Mouse (Mus musculus) adrenal gland, postnatal 14 days (tissue): ENCODE data around the gene Zc3h10. TPM values are rescaled to one million over a fixed set of nuclear protein-coding genes. Genes with fewer than 3 reads are reported as not detected.
"Not testable (repeated sequence)": the region's sequence is repeated elsewhere in the genome, so short reads cannot be mapped to it uniquely, and the experiment has no call there.

Experiments used
- DNase-seq: peaks from one replicate; pipeline ENCODE4 v3.0.0; 2021; ENCODE audit warnings: mixed read lengths
- total RNA-seq: library from RNA; stranded (reverse); gene quantifications from 2 replicates; pipeline ENCODE4 v1.2.3, GENCODE M21; 2021

The Zc3h10 gene
- total RNA-seq, 1 experiment from 2014 or later, result 13.5 TPM

- not testable (repeated sequence) for DNase-seq
These were observed 8.0 kb upstream of the Zc3h10 start for GRCm38 (mm10) chr10:128555567-128555966.

DNA sequence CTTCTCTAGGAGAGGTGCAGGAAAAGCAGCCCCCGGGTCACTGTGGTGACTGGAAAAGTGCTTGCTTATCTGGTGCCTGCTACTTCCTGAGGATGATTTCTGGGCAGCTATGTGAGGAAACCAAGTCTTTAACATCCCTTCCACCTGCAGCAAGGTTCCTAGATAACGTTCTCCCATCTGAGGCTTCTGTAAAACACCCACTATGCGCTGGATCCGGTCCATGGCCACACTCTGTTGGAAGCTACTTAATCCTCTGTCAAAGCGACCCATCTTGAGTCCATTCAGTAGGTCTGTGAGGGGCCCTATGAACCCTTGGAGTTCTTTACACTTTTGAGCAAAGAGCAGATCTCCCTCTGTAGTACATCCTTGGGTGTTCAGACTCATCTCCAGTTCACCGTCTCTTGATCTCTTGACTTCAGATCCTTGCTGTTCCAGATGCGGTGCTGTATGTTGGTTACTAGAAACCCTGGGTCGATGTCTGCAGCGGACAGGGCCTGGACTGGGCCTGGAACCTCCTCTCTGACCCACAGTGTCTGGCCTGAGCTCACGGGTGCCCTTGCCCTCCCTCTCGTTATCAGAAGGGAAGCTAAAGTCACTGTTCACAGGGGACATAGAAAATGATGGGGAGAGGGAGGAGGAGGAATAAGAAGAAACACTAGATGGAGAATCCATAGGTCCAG lies 2.7 kb upstream of the Zc3h10 start:
- not testable (repeated sequence) for DNase-seq

DNA sequence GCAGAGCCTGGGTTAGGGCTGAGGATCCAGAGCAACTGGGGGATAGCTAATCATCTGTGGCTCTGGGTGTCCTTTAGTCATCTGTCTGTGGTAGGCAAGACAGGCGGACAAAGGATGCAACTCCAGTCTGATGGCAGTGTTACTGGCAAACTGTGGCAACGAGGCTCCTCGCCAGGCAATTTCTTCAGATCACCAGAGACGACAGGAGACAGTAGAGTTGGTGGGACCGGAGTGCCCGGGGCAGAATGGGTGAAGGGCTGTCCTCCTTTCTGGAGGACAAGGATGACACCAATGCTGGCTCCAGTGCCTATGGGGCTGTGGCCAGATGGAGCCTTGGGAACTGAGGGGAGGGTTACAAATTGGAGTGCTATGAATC lies 2.1 kb upstream of the Zc3h10 start:
- peak; percentile 18 for DNase-seq

DNA sequence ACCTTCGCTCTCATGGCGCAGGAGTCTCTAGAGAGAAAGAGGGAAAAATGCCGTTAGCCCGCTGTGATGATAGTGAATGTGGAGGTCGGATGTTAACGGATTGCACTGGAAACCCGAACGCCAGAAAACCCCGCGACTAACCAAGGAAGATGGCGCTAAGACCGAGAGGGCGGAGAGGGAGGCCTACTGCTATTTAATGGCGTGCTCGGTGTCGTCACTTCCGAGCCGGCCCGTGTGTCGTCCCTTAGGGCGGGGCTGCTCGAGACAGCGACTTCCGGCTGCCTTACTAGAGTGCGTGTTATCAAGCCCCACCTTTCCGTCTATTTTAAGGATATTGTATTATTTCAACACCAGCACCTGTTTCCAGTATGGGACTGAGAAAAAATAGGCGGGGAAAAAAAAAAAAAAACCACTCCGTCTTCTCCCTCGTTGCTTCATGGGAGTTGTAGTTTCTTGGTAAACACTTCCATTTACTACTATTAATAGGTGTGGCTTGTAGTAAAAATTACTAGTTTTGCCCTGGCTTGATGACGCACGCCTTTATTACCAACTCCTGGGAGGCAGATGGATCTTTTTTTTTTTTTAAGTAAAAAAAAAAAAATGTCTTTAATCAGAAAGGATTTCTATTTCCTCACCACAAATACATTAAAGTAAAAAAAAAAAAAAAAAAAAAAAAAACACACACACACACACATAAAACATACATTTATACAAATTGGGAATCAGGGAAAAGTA lies 1.5 kb upstream of the Zc3h10 start, which contains the start of gene Rpl41:
Gene Rpl41 (minus strand): TSS at position 359 of the 735 bp plus-strand sequence.
- DNase-seq, result peak; percentile 96

DNA sequence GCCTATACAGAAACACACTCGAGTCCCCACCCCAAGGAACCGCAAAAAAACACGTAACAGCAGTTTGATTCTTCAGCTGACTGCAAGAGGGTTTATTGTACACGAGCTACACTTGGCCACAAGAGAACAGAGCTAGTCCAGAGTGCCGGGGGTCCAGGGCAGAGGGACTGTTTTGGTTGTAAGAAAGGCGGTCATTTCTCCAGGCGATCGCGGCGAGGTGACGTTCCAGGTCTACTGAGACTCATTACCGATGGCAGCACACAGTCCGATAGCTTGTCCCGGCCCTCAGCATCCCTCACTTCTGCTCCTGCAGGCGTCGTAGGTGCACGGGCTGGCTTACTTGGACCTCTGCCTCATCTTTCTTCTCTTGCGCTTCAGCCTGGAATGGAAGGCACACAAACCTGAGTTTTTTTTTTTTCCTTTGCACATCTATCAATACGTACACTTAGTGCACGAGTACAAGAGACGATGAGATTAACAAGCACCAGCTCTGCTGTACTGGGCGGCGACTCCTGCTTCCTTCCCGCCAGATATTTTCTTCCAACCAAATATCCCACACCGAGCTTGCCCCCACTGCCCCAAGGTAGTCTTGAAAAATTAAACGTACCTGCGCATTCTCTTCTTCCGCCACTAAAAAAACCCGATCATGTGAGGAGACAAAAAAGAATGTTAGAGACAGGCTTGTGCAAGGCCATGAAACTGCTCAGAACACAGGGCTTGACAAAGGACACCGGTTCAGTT lies 647 bp upstream of the Zc3h10 start:
- not testable (repeated sequence) for DNase-seq

- DNase-seq, result no peak
These were observed 787 bp downstream of the Zc3h10 start for GRCm38 (mm10) chr10:128546787-128547186.

DNA sequence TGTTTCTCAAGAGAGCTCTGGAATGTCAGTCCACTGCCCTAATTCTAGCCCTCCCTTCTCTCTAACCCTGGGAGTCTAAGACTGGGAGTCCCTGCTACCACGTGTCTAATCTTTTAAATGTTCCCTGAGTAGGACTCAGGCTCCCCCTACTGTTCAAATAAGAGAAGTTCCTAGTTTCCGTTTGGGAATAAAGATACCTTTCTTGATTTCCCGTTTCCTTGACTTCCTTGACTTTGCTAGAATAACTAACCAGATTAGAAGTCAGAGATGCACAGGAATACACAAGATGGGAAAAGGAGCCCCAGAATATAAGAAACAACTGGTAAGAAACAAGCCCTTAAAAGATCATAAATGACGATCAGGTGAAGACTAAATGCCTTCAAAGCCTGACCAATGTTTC lies 1.2 kb downstream of the Zc3h10 start:
- DNase-seq, result peak; percentile 40

GRCm38 (mm10) chr10:128545570-128545898 lies 2.0 kb downstream of the Zc3h10 start:
- no peak for DNase-seq

DNA sequence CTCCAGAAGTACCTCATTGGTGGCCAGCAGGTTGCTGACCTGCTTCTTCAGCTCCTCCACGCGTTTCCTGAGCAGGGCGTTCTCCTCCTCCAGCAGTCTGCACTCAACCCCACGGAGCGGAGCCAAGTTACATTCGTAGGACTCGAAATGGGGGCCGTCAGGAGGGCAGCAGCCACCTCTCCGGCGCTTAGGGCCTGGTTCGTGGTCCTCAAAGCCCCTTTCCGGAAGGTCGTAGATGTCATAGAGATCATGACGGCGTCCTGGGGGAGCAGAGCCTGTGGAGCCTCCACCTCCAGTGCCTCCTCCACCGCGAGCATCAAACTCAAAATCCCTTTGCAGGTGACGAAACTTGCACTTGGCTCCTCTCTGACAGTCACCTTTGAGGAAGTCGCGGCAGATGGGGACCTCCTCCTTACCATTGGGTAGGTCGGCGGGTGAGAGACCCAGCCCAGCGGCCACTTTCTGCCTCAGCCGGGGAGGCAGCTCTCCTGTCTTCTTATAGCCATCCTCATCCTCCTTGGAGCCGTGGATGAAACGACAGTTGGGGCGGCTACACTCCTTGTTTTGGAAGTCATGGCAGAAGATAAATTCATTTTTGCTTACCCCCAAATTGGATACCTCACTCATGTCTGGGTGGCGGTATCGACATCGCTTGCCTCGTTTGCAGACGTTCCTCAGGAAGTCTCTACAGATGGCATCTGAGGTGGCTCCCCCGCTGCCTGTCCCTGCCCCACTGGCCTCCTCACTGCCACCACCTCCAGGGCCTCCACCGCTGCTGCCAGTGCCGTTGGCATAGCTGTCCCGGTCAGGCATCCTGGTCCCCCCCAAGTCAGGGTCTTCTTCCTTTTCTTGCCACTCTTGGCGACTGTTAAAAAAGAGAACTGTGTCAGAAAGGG lies 2.7 kb downstream of the Zc3h10 start:
- DNase-seq, result no peak

DNA sequence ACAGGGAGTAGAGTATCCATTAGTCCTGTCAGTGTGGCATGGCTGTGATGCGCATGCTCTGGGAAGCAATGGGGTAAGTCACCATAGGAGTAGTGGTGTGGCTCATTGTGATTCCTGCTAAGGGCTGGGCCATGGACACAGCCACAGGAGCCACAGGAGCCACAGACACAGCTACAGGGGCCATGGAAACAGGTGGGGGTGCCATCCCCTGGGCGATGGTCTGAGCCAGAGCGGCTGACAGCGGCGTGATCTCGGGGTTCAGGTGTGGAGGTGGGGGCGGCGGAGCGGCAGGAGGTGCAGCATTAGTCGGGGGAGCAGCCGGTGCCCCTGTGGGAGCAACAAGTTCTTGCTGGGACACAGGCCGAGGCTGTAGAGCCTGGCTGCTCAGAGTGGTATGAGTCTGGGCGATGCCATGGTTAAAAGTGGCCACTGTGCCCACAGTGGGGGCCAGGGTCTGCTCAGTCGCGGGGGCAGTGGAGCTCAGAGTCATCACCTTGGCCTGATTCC lies 3.4 kb downstream of the Zc3h10 start:
- no peak for DNase-seq

DNA sequence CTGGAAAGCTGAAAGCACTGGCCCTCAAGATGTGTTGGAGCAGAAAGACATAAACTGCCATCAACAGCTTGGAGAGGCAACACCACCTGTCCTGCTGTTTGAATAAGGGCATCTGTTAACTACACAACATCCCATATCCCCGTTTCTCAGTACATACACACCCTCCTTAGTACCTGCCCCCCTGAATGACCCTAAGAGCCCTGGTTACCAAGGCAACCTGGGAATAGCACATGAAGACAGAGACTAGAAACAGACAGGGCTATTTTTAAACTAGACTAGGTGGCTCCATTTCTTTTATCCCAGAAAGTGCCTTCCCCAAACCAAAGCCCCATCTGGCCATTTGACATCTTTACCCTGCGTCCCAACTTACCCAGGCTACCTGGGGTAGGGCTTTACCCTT lies 4.5 kb downstream of the Zc3h10 start:
- no peak for DNase-seq

DNA sequence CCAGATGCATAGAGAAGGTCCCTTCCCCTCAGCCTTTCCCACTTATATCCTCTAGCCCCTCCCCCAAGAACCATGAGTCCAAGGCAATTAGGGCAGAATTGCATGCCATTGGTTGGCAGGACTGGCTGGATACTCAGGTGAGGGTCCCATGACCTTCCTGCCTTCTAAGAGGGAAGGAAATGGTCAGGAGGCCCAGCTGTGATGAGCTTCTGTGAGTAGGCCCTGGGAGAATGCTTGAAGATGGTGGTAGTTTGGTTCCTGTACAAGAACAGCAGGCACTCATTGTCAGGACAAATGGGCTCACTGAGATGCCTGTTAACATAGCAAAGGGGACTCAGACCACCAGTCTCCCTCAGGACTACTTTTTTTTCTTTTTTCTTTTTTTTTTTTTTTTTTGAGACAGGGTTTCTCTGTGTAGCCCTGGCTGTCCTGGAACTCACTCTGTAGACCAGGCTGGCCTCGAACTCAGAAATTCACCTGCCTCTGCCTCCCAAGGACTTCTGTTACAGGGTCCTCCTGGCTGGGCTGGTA lies 9.2 kb downstream of the Zc3h10 start:
- DNase-seq, result no peak

DNA sequence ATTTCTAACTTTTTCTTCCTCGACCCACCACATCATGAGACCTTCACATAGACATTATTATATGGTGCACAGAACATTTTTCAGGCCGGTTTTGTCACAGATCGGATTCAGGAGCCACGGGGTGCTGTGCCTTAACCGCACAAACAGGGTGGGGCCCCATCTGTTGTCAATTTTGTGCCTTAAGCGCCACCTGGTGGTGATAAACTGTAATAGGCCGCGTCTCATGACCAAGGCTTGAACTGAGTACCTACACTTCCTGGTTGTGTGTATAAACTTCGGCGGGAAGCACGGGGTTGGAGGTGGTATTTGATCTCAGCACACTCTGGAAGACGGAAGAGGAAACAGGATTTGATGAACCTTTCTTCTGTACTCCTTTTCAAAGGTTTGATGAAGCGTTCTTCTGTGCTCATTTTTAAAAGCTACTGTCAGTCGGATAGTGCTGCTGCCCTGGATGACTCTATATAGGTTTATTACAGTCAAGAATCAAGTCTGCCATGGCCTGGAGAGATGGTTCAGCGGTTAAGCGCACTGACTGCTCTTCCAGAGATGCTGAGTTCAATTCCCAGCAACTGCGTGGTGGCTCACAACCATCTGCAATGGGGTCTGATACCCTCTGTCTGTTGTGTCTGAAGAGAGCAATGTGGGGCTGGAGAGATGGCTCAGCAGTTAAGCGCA lies 11.2 kb downstream of the Zc3h10 start:
- DNase-seq, result peak; percentile 91

GRCm38 (mm10) chr10:128535624-128536265 lies 11.8 kb downstream of the Zc3h10 start:
- DNase-seq, result no peak

DNA sequence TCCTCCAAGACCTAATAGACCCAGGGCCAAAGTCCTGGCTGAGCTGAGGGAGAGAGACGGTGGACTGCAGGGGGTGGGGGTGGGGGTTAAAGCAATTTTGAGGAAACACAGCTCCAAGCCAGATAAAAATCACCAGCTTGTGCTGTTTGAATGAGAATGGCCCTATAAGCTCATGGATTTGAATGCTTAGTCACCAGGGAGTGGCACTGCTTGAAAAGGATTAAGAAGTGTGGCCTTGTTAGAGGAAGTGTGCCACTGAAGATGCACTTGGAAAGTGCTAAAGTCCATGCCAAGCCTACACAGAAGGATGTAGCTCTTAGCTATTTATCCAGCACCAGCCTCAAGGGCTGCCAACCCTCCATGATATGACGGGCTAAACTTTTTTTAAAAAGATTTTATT lies 12.4 kb downstream of the Zc3h10 start:
- no peak for DNase-seq

- DNase-seq, result no peak
These were observed 20.9 kb downstream of the Zc3h10 start for GRCm38 (mm10) chr10:128526366-128527356.

DNA sequence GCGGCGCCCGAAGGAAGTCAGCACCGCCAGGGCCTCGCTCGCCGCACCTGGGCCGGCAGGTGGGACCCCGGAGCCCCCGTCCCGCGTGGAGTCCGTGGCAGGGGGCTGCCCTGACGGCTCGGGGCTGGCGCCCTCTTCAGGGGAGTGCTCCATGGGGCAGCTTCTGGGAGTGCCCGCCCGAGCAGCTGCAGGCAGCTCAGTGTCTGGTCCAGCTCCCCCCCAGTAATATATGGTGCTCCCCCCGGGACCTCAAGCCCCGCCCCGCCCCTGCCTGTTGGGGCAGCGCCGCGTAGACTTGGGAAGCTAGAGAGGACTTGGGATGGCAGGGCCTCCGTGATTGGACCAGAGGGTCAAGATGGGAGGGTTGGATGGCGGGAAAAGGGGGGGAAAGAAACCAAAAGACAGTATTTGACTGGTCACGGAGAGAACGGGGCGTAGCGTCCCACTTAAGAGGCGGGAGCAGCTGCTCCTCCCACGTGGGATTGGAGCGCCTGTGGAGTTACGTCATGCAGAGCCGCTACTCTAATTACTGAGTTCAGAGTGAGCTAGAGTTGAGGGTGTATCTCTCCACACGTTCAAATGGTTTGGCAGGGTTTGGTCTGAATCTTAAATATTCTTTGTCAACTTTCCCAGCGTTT lies 21.8 kb downstream of the Zc3h10 start, which contains the start of gene Esyt1:
Gene Esyt1 (minus strand): TSS at position 201 of the 638 bp plus-strand sequence.
- peak; percentile 96 for DNase-seq
